ENCODE assay signal across 10 mouse cellular contexts in genomic region chr12:102112491-102112890, GRCm38 (mm10). TPM values are rescaled to one million over a fixed set of nuclear protein-coding genes. Genes with fewer than 3 reads are reported as not detected.
DNase-seq lines count a peak whose midpoint lies in the region.
"Had no signal": no experiment of that assay in that cellular context is flagged by ENCODE, and none has a peak within 500 bp of the region (broad histone marks: within the 10 kb centered on the region; RNA-seq: fewer than 3 reads in every experiment).

No protein-coding gene starts in this region.

- H3K27me3 ChIP-seq in heart, embryonic 10.5 days (ENCODE audit: insufficient read depth, poor library complexity, severe bottlenecking): peaks cover 3% of the 10 kb centered on the region

- no peaks in the 10 kb centered on the region for H3K9me3 ChIP-seq in heart, embryonic 10.5 days

- H3K36me3 ChIP-seq in heart, embryonic 10.5 days: no peaks in the 10 kb centered on the region

- intact Hi-C loops in gastrocnemius, postnatal 14 days (cut with DNase I; ENCODE audit: low total_unique reads): no loop called here

- 73% methylated on average over 4 of the region's 4 CpGs for WGBS in heart, embryonic 10.5 days

- H3K4me3 ChIP-seq in heart, embryonic 10.5 days: no peak overlapping the region
- H3K4me3 ChIP-seq: myocyte had no signal

- no peak overlapping the region for H3K27ac ChIP-seq in heart, embryonic 10.5 days

- peak; percentile 48 for DNase-seq in heart, adult 11 months
- no peak for DNase-seq in heart, embryonic 10.5 days (ENCODE audit: low spot score)
- DNase-seq in brain, adult 2 months (ENCODE audit: low read depth, low spot score): peak; percentile 75
- peak; percentile 42 to 50 for DNase-seq in layer of hippocampus, adult 8-10 months (ENCODE audit: low spot score in 2 of 2)
- DNase-seq in lung, postnatal 4 days: peak; percentile 40 to 47
- no peak for DNase-seq in gastrocnemius, postnatal 14 days
- DNase-seq in spleen, postnatal 14 days (ENCODE audit: low spot score in 2 of 2): no peak
- DNase-seq in yolk sac, embryonic 10.5 days (ENCODE audit: low spot score): no peak
- DNase-seq: cerebellum, adult 11-12 months had no signal

- H3K4me1 ChIP-seq in heart, embryonic 10.5 days: peaks cover 17% of the 10 kb centered on the region

RNA-seq across cellular contexts. Expression of gene Slc24a4, which starts 16.0 kb away (rescaled TPM):
- 1.9 and 3.7 TPM in 2 replicates for polyA plus RNA-seq in heart, embryonic 10.5 days (2016; fragmentation: Nextera tagmentation; extraction: Ambion mirVana)
- total RNA-seq in layer of hippocampus, adult 8-10 months (2022): 10 to 100 TPM; 34.2 to 50.2 (median 44.5) TPM
- total RNA-seq in gastrocnemius, postnatal 14 days (2021): under 1 TPM; 0.09 to 0.23 TPM

Comparison
In these comparisons a context has a peak if more than half of its experiments do, and no peak if none do; other contexts are left out.
1. DNase-seq: peak in heart, adult 11 months (single experiment), brain, adult 2 months (single experiment), layer of hippocampus, adult 8-10 months (2 of 2) and lung, postnatal 4 days (2 of 2); none in heart, embryonic 10.5 days (single experiment), gastrocnemius, postnatal 14 days (single experiment), spleen, postnatal 14 days (0 of 2) and yolk sac, embryonic 10.5 days (single experiment).
2. RNA of gene Slc24a4, which starts 16.0 kb away (total RNA-seq): 34.2 to 50.2 TPM in layer of hippocampus, adult 8-10 months; 0.09 to 0.23 TPM in gastrocnemius, postnatal 14 days; every median in the first group is over 10 times any median in the second.